Mouse (Mus musculus): ENCODE results near the gene Ccdc93. TPM values are rescaled to one million over a fixed set of nuclear protein-coding genes. Genes with fewer than 3 reads are reported as not detected.

Ccdc93 gene
- polyA plus RNA-seq, 1 experiment from 2014 or later = 8.9 TPM

- no peak overlapping the region for H3K27ac ChIP-seq (replicated peaks; ENCODE audit: low read depth, low read length)
- H3K27me3 ChIP-seq (ENCODE audit: control insufficient read depth, insufficient read depth, low read length) = no peaks in the 10 kb centered on the region
- H3K9me3 ChIP-seq (replicated peaks; ENCODE audit: control insufficient read depth, low read length) = no peaks in the 10 kb centered on the region
- no peak overlapping the region for H3K4me3 ChIP-seq (ENCODE audit: low read depth, low read length)
- DNase-seq (ENCODE audit: low spot score) (no peak), ATAC-seq (replicated peaks; ENCODE audit: insufficient number of reproducible peaks, low FRiP score, low TSS enrichment, low read depth) (no peak; the same call in 1 of the 2 replicates)
- H3K9ac ChIP-seq (replicated peaks; ENCODE audit: low read length) = no peak overlapping the region
- 89% methylated on average over 2 of the region's 2 CpGs for WGBS
- no peaks in the 10 kb centered on the region for H3K4me1 ChIP-seq (ENCODE audit: control insufficient read depth, insufficient read depth, low read length)
- H3K4me2 ChIP-seq (ENCODE audit: low read depth, low read length) = no peak overlapping the region
- no peaks in the 10 kb centered on the region for H3K36me3 ChIP-seq (replicated peaks; ENCODE audit: control insufficient read depth, insufficient read depth, low read depth, low read length)
Observed at GRCm38 (mm10) chr1:121468271-121468670, 37.4 kb downstream of the Ccdc93 start.

DNA sequence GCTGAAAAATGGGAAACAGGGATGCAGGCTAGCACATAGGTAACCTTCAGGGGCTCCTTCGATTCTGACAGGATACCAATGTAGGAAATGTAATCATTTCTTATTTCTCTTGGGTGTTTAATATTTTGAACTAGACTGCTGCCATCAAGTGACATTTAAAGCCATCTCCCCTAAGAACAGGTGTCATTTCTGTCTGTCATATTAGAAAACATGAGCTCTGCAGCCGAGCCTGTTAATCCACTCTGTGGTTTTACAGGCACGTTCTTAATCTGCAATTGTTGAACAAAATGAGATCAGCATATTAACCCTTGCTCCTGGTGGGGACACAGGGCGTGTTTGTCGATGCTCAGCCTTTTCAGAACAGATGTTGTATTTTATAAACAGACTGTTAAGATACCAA, 40.7 kb downstream of the Ccdc93 start:
- no peaks in the 10 kb centered on the region for H3K27me3 ChIP-seq (ENCODE audit: control insufficient read depth, insufficient read depth, low read length)
- ATAC-seq (replicated peaks; ENCODE audit: insufficient number of reproducible peaks, low FRiP score, low TSS enrichment, low read depth) (no peak), DNase-seq (ENCODE audit: low spot score) (no peak)
- H3K4me1 ChIP-seq (ENCODE audit: control insufficient read depth, insufficient read depth, low read length) = no peaks in the 10 kb centered on the region
- H3K4me3 ChIP-seq (ENCODE audit: low read depth, low read length) = no peak overlapping the region
- H3K27ac ChIP-seq (replicated peaks; ENCODE audit: low read depth, low read length) = no peak overlapping the region
- WGBS = 87% methylated on average over 5 of the region's 5 CpGs
- no peaks in the 10 kb centered on the region for H3K9me3 ChIP-seq (replicated peaks; ENCODE audit: control insufficient read depth, low read length)
- no peak overlapping the region for H3K9ac ChIP-seq (replicated peaks; ENCODE audit: low read length)
- H3K4me2 ChIP-seq (ENCODE audit: low read depth, low read length) = no peak overlapping the region
- no peaks in the 10 kb centered on the region for H3K36me3 ChIP-seq (replicated peaks; ENCODE audit: control insufficient read depth, insufficient read depth, low read depth, low read length)

DNA sequence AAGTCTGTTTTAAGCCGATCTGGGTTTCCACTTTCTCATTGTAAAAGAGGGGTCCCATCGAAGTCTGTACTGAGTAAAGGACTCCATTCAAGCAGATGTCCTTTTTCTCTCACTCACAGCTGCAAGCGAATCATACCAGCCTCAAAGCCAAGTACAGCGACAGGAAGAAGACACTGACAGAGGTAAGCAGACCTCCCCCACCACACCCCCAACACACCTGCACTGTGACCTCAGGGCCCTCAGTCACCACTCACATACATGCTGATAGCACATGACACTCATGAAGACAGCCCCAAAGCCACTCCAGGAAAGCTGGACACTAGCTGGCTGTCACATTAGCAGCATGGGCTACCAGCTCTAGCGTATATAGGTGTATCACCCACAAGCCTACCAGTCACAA, 46.9 kb downstream of the Ccdc93 start:
- no peaks in the 10 kb centered on the region for H3K4me1 ChIP-seq (ENCODE audit: control insufficient read depth, insufficient read depth, low read length)
- no peak overlapping the region for H3K4me2 ChIP-seq (ENCODE audit: low read depth, low read length)
- no peaks in the 10 kb centered on the region for H3K27me3 ChIP-seq (ENCODE audit: control insufficient read depth, insufficient read depth, low read length)
- no peaks in the 10 kb centered on the region for H3K9me3 ChIP-seq (replicated peaks; ENCODE audit: control insufficient read depth, low read length)
- 95% methylated on average over 5 of the region's 5 CpGs for WGBS
- DNase-seq (ENCODE audit: low spot score) (no peak), ATAC-seq (replicated peaks; ENCODE audit: insufficient number of reproducible peaks, low FRiP score, low TSS enrichment, low read depth) (no peak)
- no peak overlapping the region for H3K27ac ChIP-seq (replicated peaks; ENCODE audit: low read depth, low read length)
- H3K4me3 ChIP-seq (ENCODE audit: low read depth, low read length) = no peak overlapping the region
- peaks cover 3% of the 10 kb centered on the region; the same call in 1 of the 2 replicates for H3K36me3 ChIP-seq (replicated peaks; ENCODE audit: control insufficient read depth, insufficient read depth, low read depth, low read length)
- H3K9ac ChIP-seq (replicated peaks; ENCODE audit: low read length) = no peak overlapping the region

DNA sequence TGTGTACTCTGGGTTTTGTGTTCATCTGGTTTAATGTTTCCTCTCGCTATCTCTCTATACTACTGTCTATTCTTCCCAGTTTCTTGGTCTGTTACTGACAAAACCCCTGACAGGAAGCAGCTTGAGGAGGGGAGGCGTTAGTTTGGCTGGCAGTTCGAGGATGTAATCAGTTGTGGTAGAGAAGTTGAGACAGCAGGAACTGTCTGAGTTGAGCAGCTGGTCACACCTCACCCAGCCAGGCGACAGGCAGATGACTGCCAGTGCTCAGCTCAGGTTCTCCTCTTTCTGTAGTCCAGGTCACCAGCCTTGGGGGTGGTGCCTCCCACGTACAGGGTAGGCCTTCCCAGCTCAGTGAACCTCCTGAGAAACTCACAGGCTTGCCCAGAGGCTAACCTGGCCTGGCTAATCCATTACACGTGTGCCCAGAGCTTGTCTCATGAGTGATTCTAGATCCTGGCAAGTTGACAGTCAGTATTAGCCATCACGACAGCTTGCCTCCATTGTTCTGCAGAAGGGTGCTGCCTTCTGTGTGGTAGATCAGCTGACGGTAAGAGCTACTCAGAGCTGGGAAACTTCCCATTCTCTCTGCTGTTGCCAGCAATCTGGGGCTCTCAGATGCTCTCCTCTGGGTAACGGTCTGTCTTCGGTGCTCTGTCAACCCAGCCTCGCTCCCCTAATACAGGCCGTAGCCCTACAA, 47.6 kb downstream of the Ccdc93 start:
- Histone ChIP-seq H3K27me3 (ENCODE audit: control insufficient read depth, insufficient read depth, low read length) (no peaks in the 10 kb centered on the region), H3K4me3 (ENCODE audit: low read depth, low read length) (no peak overlapping the region), H3K9ac (replicated peaks; ENCODE audit: low read length) (no peak overlapping the region), H3K4me2 (ENCODE audit: low read depth, low read length) (no peak overlapping the region), H3K27ac (replicated peaks; ENCODE audit: low read depth, low read length) (no peak overlapping the region), H3K36me3 (replicated peaks; ENCODE audit: control insufficient read depth, insufficient read depth, low read depth, low read length) (peaks cover 3% of the 10 kb centered on the region; the same call in 1 of the 2 replicates), H3K9me3 (replicated peaks; ENCODE audit: control insufficient read depth, low read length) (no peaks in the 10 kb centered on the region), H3K4me1 (ENCODE audit: control insufficient read depth, insufficient read depth, low read length) (no peaks in the 10 kb centered on the region)
- DNase-seq (ENCODE audit: low spot score) (no peak), ATAC-seq (replicated peaks; ENCODE audit: insufficient number of reproducible peaks, low FRiP score, low TSS enrichment, low read depth) (no peak)
- 85% methylated on average over 12 of the region's 12 CpGs for WGBS

GRCm38 (mm10) chr1:121479403-121479802, 48.6 kb downstream of the Ccdc93 start:
- no peak overlapping the region for H3K9ac ChIP-seq (replicated peaks; ENCODE audit: low read length)
- ATAC-seq (replicated peaks; ENCODE audit: insufficient number of reproducible peaks, low FRiP score, low TSS enrichment, low read depth) = no peak
- no peaks in the 10 kb centered on the region for H3K9me3 ChIP-seq (replicated peaks; ENCODE audit: control insufficient read depth, low read length)
- H3K4me1 ChIP-seq (ENCODE audit: control insufficient read depth, insufficient read depth, low read length) = no peaks in the 10 kb centered on the region
- peaks cover 3% of the 10 kb centered on the region; the same call in 1 of the 2 replicates for H3K36me3 ChIP-seq (replicated peaks; ENCODE audit: control insufficient read depth, insufficient read depth, low read depth, low read length)
- H3K27me3 ChIP-seq (ENCODE audit: control insufficient read depth, insufficient read depth, low read length) = no peaks in the 10 kb centered on the region
- no peak overlapping the region for H3K4me2 ChIP-seq (ENCODE audit: low read depth, low read length)
- WGBS = 92% methylated on average over 5 of the region's 5 CpGs
- DNase-seq (ENCODE audit: low spot score) = no peak
- no peak overlapping the region for H3K4me3 ChIP-seq (ENCODE audit: low read depth, low read length)
- no peak overlapping the region for H3K27ac ChIP-seq (replicated peaks; ENCODE audit: low read depth, low read length)

- Histone ChIP-seq H3K4me3 (ENCODE audit: low read depth, low read length) (no peak overlapping the region), H3K36me3 (replicated peaks; ENCODE audit: control insufficient read depth, insufficient read depth, low read depth, low read length) (no peaks in the 10 kb centered on the region), H3K27me3 (ENCODE audit: control insufficient read depth, insufficient read depth, low read length) (no peaks in the 10 kb centered on the region), H3K4me2 (ENCODE audit: low read depth, low read length) (no peak overlapping the region), H3K9me3 (replicated peaks; ENCODE audit: control insufficient read depth, low read length) (no peaks in the 10 kb centered on the region), H3K4me1 (ENCODE audit: control insufficient read depth, insufficient read depth, low read length) (no peaks in the 10 kb centered on the region), H3K9ac (replicated peaks; ENCODE audit: low read length) (no peak overlapping the region), H3K27ac (replicated peaks; ENCODE audit: low read depth, low read length) (no peak overlapping the region)
- ATAC-seq (replicated peaks; ENCODE audit: insufficient number of reproducible peaks, low FRiP score, low TSS enrichment, low read depth) = no peak
- 81% methylated on average over 4 of the region's 4 CpGs for WGBS
- DNase-seq (ENCODE audit: low spot score) = no peak
Observed at GRCm38 (mm10) chr1:121483091-121483490, 52.2 kb downstream of the Ccdc93 start.

DNA sequence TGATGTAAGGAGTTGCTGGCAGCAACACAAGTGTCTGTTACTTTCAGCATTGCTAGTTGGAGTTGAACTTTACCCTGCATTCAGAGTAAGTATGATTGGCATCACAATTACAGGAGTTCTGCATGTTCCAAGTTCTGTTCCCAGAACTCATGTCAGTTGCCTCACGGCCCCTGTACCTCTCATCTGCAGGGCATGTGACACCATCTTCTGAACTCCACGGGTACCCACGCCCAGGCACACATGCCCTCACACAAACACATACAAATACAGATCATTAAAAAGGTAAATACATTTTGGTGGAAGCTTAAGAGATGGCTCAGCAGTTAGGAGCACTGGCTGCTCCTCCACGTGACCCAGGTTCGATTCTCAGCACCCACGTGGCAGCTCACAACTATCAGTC, 56.0 kb downstream of the Ccdc93 start:
- no peak overlapping the region for H3K4me2 ChIP-seq (ENCODE audit: low read depth, low read length)
- no peaks in the 10 kb centered on the region for H3K27me3 ChIP-seq (ENCODE audit: control insufficient read depth, insufficient read depth, low read length)
- ATAC-seq (replicated peaks; ENCODE audit: insufficient number of reproducible peaks, low FRiP score, low TSS enrichment, low read depth) (no peak), DNase-seq (ENCODE audit: low spot score) (no peak)
- 93% methylated on average over 6 of the region's 6 CpGs for WGBS
- H3K4me3 ChIP-seq (ENCODE audit: low read depth, low read length) = no peak overlapping the region
- H3K27ac ChIP-seq (replicated peaks; ENCODE audit: low read depth, low read length) = no peak overlapping the region
- no peaks in the 10 kb centered on the region for H3K4me1 ChIP-seq (ENCODE audit: control insufficient read depth, insufficient read depth, low read length)
- H3K9me3 ChIP-seq (replicated peaks; ENCODE audit: control insufficient read depth, low read length) = no peaks in the 10 kb centered on the region
- no peak overlapping the region for H3K9ac ChIP-seq (replicated peaks; ENCODE audit: low read length)
- no peaks in the 10 kb centered on the region for H3K36me3 ChIP-seq (replicated peaks; ENCODE audit: control insufficient read depth, insufficient read depth, low read depth, low read length)

DNA sequence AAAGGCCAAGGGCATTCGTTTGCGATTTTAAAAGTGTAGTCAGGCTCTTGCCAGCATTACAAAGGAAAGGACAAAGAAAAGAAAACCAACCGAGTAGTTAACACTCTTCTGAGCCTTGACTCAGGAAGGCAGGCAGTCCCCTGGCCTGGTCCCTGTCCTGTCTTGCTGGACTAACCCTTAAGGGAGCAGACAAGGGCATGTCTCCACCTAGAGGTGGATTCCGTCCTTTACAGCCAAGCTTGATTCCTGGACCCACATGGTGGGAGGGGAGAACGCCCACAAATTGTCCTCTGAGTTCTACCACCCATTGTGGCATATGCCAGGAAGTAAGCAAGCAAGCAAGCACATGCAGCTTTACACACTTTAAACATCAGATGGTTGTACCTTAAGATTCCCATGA, 59.4 kb downstream of the Ccdc93 start:
- no peak overlapping the region for H3K27ac ChIP-seq (replicated peaks; ENCODE audit: low read depth, low read length)
- ATAC-seq (replicated peaks; ENCODE audit: insufficient number of reproducible peaks, low FRiP score, low TSS enrichment, low read depth) (no peak), DNase-seq (ENCODE audit: low spot score) (peak; percentile 53)
- H3K27me3 ChIP-seq (ENCODE audit: control insufficient read depth, insufficient read depth, low read length) = no peaks in the 10 kb centered on the region
- no peak overlapping the region for H3K4me2 ChIP-seq (ENCODE audit: low read depth, low read length)
- WGBS = 30% methylated on average over 5 of the region's 5 CpGs
- H3K9me3 ChIP-seq (replicated peaks; ENCODE audit: control insufficient read depth, low read length) = no peaks in the 10 kb centered on the region
- H3K4me3 ChIP-seq (ENCODE audit: low read depth, low read length) = no peak overlapping the region
- H3K4me1 ChIP-seq (ENCODE audit: control insufficient read depth, insufficient read depth, low read length) = no peaks in the 10 kb centered on the region
- H3K9ac ChIP-seq (replicated peaks; ENCODE audit: low read length) = no peak overlapping the region
- no peaks in the 10 kb centered on the region for H3K36me3 ChIP-seq (replicated peaks; ENCODE audit: control insufficient read depth, insufficient read depth, low read depth, low read length)

Data from embryonic facial prominence, embryonic 11.5 days (tissue).